In the genomic region with DNA sequence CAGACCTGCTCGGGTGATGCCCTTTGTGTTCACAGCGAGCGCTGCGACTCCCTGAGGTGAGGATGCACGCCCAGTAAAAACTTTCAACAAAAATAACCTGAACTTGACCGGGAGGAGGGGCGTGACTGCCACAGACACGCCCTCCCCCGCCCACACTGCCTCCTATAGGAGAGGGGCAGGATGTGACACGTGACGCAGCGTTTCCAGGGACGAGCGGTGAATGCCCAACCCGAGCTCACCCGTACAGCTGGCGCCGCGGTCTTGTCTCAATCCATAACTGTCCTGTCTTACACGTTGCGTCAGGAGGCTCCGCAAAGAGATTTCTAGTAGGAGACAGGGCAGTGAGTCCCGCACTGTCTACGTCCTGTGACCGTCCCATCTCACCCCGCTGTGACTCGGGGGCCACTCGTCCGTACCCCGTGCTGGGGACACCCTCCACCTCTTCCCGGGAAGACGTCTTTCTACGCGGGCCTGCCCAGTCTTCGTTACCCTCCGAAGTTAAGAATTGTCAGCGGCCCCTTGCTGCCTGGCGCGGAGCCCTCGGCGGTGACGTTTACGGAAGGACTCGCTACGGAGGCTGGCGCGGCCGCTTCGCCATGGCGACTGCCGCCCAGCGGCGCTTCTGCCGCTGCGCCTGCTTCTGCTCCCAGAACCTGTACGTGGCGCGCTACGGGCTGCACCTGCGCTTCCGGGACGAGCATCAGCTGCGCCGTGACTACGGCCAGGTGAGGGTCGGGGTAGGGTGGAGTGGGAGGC, we compare ENCODE assay signal across 8 mouse cellular contexts. TPM values are rescaled to one million over a fixed set of nuclear protein-coding genes. Genes with fewer than 3 reads are reported as not detected.
DNase-seq lines count a peak whose midpoint lies in the region; ATAC-seq lines count a peak whose summit lies in the region.

Ogfod2 (plus strand) TSS at position 556 of the 756 bp plus-strand sequence.

- peaks cover 31% of the 10 kb centered on the region for H3K4me1 ChIP-seq in hindbrain, embryonic 12.5 days

- H3K27ac ChIP-seq in hindbrain, embryonic 12.5 days: peak within 1 kb of the TSS; percentile 89

- H3K4me3 ChIP-seq in hindbrain, embryonic 12.5 days: peak within 1 kb of the TSS; percentile 83

- peak; percentile 96 for ATAC-seq in hindbrain, embryonic 12.5 days (ENCODE audit: low FRiP score)

- peak; percentile 99 for DNase-seq in NIH3T3 (ENCODE audit: low read depth)
- peak; percentile 98 to 99 for DNase-seq in cerebellum, postnatal 10 days
- peak; percentile 87 to 91 for DNase-seq in frontal cortex, postnatal 10 days (ENCODE audit: low spot score in 2 of 2)
- DNase-seq in layer of hippocampus, postnatal 14 days (ENCODE audit: low spot score in 2 of 2): peak; percentile 95 to 97
- DNase-seq in lung, postnatal 14 days: peak; percentile 96
- peak; percentile 91 for DNase-seq in retina, adult 2 months (ENCODE audit: low read depth, low spot score)
- peak; percentile 94 to 95 for DNase-seq in thymus, postnatal 36 days

- peak within 1 kb of the TSS; percentile 80 for H3K9ac ChIP-seq in hindbrain, embryonic 12.5 days

- H3K36me3 ChIP-seq in hindbrain, embryonic 12.5 days: peaks cover 6% of the 10 kb centered on the region; the same call in 1 of the 2 replicates

- peak within 1 kb of the TSS; percentile 91 for H3K4me2 ChIP-seq in hindbrain, embryonic 12.5 days (replicated peaks)

- no peaks in the 10 kb centered on the region for H3K27me3 ChIP-seq in hindbrain, embryonic 12.5 days

- WGBS in hindbrain, embryonic 12.5 days: under 1% methylated on average over 66 of the region's 66 CpGs

- no peaks in the 10 kb centered on the region for H3K9me3 ChIP-seq in hindbrain, embryonic 12.5 days (replicated peaks)

RNA-seq across cellular contexts. Expression of gene Ogfod2, which starts in this region (rescaled TPM):
- 19.6 and 25.7 TPM in 2 replicates for polyA plus RNA-seq in hindbrain, embryonic 12.5 days (2016; fragmentation: Nextera tagmentation; extraction: Ambion mirVana)
- 10 to 100 TPM; 31.9 to 32.4 TPM for total RNA-seq in layer of hippocampus, postnatal 14 days (2021)

Comparison
In these comparisons a context has a peak if more than half of its experiments do, and no peak if none do; other contexts are left out.
1. Peak in every context shown above with its lines: DNase-seq, ATAC-seq, H3K4me3 ChIP-seq and H3K27ac ChIP-seq.